Mouse (Mus musculus): ENCODE data around the gene Il1rap. TPM values are rescaled to one million over a fixed set of nuclear protein-coding genes. Genes with fewer than 3 reads are reported as not detected.

Il1rap gene
- total RNA-seq (2021), result 1 to 10 TPM; 3.2 to 3.3 TPM
- long read RNA-seq, experiment 1, full-length matches to known transcripts, result 1 of 1 reads
- long read RNA-seq, experiment 1, partial matches to known transcripts, result 0 of 1 reads
- long read RNA-seq, experiment 1, other reads (novel, unspliced or antisense), result 0 of 1 reads
- long read RNA-seq, experiment 2, full-length matches to known transcripts, result 5 of 7 reads
- long read RNA-seq, experiment 2, partial matches to known transcripts, result 0 of 7 reads
- long read RNA-seq, experiment 2, other reads (novel, unspliced or antisense), result 2 of 7 reads

DNA sequence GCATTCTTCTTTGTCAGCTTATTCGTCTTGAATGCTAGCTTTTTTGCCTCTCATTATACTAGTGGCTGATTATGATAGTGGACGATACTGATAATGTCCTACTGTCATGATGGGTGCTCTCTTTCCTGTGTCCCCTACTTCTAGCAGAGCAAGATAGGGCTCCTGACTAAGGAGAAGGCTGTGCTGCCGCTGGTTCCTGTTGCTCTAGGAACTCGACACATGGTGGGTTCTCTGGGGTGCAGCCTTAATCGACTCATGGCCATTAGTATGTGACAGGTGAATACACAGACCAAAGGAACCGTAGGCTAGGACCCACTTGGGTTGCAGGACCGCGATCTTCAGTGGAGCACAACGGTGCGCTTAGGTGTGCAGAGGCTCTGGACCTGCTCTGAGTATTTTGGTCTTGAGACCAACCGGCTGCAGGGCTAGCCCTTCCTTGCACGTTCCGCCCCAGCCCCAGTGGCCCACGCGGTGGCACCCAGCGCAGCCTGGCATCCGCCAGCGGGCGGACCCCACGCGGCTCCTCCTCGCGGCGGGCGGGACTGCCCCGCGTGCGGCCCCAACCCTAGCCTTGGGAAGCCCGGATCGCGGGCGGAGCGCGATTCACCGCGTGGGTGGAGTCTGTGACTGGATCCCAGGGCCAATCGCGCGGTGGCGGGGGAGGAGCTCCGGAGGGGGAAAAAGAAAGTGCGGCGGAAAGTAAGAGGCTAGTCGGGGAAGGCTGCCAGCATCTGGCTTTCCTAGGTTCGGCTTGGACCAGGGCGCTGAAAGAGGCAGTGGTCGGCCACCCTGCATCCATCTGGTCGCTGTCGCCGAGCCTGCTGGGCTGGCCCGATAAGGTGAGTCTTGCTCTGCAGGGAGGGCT is at the start of gene Il1rap:
TSS of gene Il1rap (plus strand) at position 657 of the 865 bp plus-strand sequence.
- DNase-seq, result peak; percentile 95
- intact Hi-C loops (cut with DNase I; ENCODE audit: low total_unique reads), result no loop called here

DNA sequence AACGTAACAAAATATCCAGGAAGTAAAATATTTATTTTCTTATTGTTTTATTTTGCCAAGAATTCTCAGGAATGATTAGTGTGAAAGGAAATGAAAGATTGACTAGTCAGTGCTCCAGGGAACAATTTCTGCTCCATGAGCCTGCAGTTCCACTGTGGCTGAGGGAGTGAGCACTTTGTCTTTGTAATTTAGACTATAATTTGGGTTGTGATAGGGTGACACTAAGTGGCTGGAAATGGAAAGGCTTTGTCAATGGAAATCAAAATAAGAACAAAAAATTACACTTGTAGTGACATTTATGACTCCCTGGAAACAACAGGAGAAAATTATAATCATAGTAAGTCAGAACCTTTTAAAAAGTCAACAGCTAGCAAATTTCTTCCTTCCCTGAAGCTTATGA is 49.2 kb upstream of the Il1rap start:
- no peak for DNase-seq
- intact Hi-C loops (cut with DNase I; ENCODE audit: low total_unique reads), result no loop called here

GRCm38 (mm10) chr16:26546170-26546878 is 35.2 kb upstream of the Il1rap start:
- intact Hi-C loops (cut with DNase I; ENCODE audit: low total_unique reads), result no loop called here
- no peak for DNase-seq

DNA sequence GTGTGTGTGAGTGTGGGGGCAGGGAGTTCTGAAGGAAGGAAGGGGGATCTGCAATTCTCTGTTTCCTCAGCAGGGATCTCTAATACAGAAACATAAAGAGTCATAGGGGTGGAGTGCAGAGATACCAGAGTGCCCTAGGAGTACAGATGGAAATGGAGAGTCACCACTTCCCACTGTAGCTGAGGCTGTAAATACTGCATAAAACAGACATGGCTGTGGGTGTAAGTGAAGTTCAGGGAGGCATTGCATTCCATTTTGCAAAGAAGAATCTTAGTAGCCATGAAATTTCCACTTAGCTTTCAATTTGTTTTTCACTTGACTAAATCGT is 34.7 kb upstream of the Il1rap start:
- DNase-seq, result no peak
- intact Hi-C loops (cut with DNase I; ENCODE audit: low total_unique reads), result no loop called here

- no peak for DNase-seq
- intact Hi-C loops (cut with DNase I; ENCODE audit: low total_unique reads), result no loop called here
Measured at GRCm38 (mm10) chr16:26549221-26549620, 32.3 kb upstream of the Il1rap start.

GRCm38 (mm10) chr16:26552234-26552633 is 29.3 kb upstream of the Il1rap start:
- intact Hi-C loops (cut with DNase I; ENCODE audit: low total_unique reads), result no loop called here
- DNase-seq, result no peak

DNA sequence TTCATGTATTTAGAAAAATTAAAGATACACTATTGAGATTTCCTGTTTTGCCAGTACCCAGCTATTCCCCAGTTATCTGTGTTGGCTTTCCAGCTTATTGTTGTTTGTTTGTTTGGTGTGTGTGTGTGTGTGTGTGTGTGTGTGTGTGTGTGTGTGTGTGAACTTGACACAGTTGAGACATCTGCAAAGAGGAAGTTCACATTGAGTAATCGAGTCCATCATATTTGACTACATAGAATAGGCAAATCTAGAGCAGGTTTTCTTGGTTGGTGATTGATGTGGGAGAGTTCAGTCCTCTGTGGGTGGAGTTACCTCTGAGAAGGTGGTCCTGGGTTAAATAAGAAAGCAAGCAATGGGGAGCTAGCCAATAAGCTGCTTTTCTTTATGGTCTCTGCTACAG is 22.7 kb upstream of the Il1rap start:
- intact Hi-C loops (cut with DNase I; ENCODE audit: low total_unique reads), result no loop called here
- no peak for DNase-seq

DNA sequence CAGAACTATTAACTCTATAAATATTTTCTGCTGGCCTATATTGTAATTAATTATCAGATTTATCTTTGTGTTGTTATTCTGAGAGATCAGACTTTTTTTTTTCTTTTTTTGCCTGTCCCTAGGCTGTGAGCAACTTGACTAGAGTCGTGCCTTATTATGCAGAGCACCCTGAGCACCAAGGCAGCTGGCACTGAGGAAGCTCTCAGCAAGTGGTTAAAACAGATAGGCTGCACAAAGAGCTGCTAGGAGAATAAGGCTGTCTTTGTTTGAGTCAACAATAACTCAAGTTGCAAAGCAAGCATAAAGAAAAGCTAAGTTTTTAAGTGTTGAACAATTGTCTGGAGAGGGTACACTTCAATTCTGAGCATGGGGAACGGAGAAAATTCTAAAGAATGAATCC is 19.8 kb upstream of the Il1rap start:
- intact Hi-C loops (cut with DNase I; ENCODE audit: low total_unique reads), result no loop called here
- no peak for DNase-seq

DNA sequence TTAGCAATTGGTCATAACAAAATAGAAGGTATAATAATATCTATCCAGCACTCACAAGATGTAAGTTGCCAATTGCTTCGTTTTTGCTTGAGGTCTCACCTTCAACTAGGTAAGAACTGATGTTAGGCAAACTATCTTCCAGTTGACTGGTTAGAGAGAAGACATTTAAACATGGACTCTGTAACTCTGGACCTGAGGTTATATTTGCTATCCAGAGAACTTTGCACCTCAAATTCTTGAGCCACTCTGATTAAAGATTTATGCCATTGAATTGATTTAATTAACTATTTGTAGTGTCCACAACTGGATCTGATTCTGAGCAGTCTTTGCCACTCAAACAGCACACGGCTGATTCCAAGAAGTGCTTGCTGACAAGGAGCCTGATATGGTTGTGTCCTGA is 18.7 kb upstream of the Il1rap start:
- no peak for DNase-seq
- intact Hi-C loops (cut with DNase I; ENCODE audit: low total_unique reads), result no loop called here

- intact Hi-C loops (cut with DNase I; ENCODE audit: low total_unique reads), result no loop called here
Measured at GRCm38 (mm10) chr16:26569387-26569978, 12.0 kb upstream of the Il1rap start.

DNA sequence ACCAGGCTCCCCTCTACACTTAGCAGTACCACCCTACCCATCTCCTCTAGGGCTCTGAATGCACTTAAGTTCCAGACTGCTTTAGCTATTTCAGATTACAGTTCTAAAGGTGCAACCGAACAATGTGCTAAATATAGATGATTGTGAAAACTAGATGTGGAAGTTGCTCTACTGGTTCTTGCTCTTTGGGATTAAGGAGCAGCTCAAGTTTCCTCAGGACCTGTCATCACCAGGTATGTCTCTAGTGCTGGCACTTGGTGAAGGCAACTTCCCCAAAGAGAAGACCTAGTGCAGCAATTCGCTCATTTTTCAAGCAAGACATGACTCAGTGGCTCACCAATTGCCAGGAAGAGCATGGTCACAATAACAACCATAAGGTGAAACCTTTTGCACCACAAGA is 9.7 kb upstream of the Il1rap start:
- intact Hi-C loops (cut with DNase I; ENCODE audit: low total_unique reads), result no loop called here
- DNase-seq, result no peak

More at GRCm38 (mm10) chr16:26569387-26569978, 12.0 kb upstream of the Il1rap start:
- no peak for DNase-seq

DNA sequence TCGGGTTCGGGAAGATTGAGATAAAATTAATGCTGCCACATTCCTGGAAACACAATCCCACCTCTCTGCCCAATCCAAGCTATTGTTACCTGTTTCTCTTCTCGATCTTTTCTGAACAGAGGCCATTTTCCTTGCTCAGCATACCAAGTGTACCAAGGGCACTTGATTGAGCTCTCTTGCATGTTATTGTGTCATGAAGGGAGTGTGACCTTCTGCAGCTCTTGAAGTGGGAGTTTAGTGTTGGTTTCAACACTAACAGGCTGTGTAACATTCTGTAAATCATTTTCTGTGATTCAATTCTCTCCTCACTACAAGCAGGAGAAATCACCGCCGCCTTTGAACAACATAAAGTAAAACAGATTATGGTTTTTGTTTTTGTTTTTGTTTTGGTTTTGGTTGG is 7.3 kb upstream of the Il1rap start:
- intact Hi-C loops (cut with DNase I; ENCODE audit: low total_unique reads), result no loop called here
- DNase-seq, result no peak

DNA sequence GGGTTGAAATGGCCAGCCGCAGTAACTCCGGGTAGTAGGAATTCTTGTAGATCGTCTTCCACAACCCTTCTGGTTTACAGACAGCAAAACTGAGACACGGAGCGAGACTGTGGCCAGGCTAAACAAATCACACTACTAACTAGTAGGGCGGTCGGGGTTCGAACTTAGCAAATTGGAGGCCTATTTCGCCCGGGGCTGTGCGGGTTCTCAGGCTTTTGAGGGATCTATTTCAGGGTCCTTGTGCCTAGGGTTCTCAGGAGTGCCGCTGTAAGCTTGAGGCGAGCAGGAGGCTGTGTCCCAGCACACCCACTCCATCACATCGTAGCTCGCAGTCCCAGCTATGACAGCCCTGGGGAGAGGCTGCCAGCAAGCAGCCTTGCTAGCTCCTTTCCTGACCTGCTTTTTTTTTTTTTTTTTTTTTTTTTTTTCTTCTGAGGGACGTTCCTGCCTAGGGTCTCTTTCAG is 441 bp downstream of the Il1rap start:
- DNase-seq, result peak; percentile 15
- intact Hi-C loops (cut with DNase I; ENCODE audit: low total_unique reads), result no loop called here

- no peak for DNase-seq
- intact Hi-C loops (cut with DNase I; ENCODE audit: low total_unique reads), result no loop called here
Measured at GRCm38 (mm10) chr16:26585806-26586205, 4.3 kb downstream of the Il1rap start.

DNA sequence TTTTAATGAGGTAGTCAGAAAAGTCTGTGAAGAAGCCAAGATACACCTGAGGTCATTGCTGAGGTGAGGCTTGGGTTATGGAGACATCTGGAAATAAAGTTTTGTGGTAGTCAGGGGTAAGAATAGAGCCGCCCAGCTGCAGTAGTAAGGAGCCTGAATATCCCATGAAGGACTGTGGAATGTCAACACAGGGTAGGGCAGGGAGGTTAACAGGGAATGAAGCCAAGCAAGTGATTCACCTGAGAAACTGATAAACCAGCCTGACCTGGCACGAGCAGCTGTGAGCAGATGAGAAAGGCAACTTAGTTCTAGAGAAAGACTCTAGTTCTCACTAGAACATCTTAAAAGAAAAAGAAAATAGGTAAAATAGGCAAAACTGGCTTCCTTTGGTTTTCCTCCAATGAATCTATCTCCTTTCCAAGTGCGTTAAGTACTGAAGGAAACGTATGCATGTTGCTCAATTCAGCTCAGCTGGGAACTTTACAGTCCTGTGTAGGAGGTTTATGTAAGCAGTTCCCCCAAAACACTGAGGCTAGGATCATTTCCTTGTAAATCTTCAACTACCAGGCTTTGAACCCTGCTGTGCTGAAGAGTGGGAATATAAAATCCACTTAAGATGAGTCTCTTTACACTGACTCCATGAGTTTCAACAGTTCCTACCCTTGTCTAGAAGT is 9.5 kb downstream of the Il1rap start:
- intact Hi-C loops (cut with DNase I; ENCODE audit: low total_unique reads), result no loop called here

GRCm38 (mm10) chr16:26596440-26596839 is 14.9 kb downstream of the Il1rap start:
- intact Hi-C loops (cut with DNase I; ENCODE audit: low total_unique reads), result no loop called here
- DNase-seq, result no peak

More for the DNA sequence above, 9.5 kb downstream of the Il1rap start:
- DNase-seq, result no peak

GRCm38 (mm10) chr16:26597307-26597706 is 15.8 kb downstream of the Il1rap start:
- intact Hi-C loops (cut with DNase I; ENCODE audit: low total_unique reads), result no loop called here
- DNase-seq, result peak; percentile 19

GRCm38 (mm10) chr16:26598591-26598990 is 17.1 kb downstream of the Il1rap start:
- intact Hi-C loops (cut with DNase I; ENCODE audit: low total_unique reads), result no loop called here
- no peak for DNase-seq

GRCm38 (mm10) chr16:26601482-26601881 is 20.0 kb downstream of the Il1rap start:
- no peak for DNase-seq
- intact Hi-C loops (cut with DNase I; ENCODE audit: low total_unique reads), result no loop called here
